Mouse (Mus musculus) lung, adult 2 months (tissue): ENCODE measurements around the gene Ccr5.

ENCODE experiments used
- CTCF ChIP-seq: fragments of 200-500 bp; IDR thresholded peaks from 2 replicates; pipeline ENCODE4 v1.5.1; 2011; ENCODE audit warnings: mild to moderate bottlenecking, low read length, control low read depth; ENCODE audit not compliant: insufficient read depth
- POLR2A ChIP-seq: fragments of 200-500 bp; IDR thresholded peaks from 2 replicates; pipeline ENCODE4 v1.6.1; 2011; ENCODE audit warnings: low read depth, mild to moderate bottlenecking, control low read depth, low read length, borderline replicate concordance; ENCODE audit errors: extremely low read depth

DNA sequence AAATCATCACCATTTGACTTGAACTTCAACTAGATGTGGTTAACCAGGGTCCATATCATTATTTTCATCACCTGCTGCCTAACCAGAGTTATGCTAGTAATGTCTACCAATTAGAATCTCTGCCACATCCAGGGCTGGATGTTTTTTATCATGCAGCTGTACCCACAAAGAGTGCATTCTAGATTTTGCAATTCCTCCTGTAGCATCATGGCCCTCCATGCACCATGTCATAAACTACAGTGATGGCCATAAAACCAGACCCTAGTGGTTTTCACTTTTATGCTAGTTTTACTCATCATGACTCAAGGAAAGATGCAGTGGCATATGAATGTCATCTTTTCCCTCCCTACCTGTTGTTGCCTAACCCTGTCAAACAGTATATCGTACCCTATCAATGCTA, 22.2 kb upstream of the Ccr5 start:
- TF ChIP-seq CTCF (no peak), POLR2A (no peak)
